Mouse (Mus musculus) MEL (cell line): ENCODE data around the gene Map3k12.

Experiments used
- CTCF ChIP-seq, 3 experiments: IDR thresholded peaks in 2 of 3; conservative IDR thresholded peaks in 1 of 3; 2 replicates each; pipeline ENCODE4 v1.5.1; 2011 to 2012; ENCODE audit warnings: low read length in 3 of 3, low read depth in 2 of 3, mild to moderate bottlenecking in 2 of 3, improper control_type of control experiment in 1 of 3, inconsistent platforms in 1 of 3, mixed read lengths in 1 of 3, moderate library complexity in 1 of 3; ENCODE audit not compliant: control insufficient read depth in 1 of 3, insufficient read depth in 1 of 3, poor library complexity in 1 of 3, severe bottlenecking in 1 of 3
- MYB ChIP-seq: IDR thresholded peaks from 2 replicates; pipeline ENCODE4 v1.6.1; 2011; ENCODE audit warnings: mild to moderate bottlenecking, low read depth, low read length, improper control_type of control experiment
- MYC ChIP-seq: IDR thresholded peaks from 2 replicates; pipeline ENCODE4 v1.6.1; 2011; ENCODE audit warnings: low read depth, mild to moderate bottlenecking, low read length, improper control_type of control experiment, moderate library complexity
- NELFE ChIP-seq: IDR thresholded peaks from 2 replicates; pipeline ENCODE4 v1.6.1; 2011; ENCODE audit warnings: low read depth, low read length, improper control_type of control experiment

DNA sequence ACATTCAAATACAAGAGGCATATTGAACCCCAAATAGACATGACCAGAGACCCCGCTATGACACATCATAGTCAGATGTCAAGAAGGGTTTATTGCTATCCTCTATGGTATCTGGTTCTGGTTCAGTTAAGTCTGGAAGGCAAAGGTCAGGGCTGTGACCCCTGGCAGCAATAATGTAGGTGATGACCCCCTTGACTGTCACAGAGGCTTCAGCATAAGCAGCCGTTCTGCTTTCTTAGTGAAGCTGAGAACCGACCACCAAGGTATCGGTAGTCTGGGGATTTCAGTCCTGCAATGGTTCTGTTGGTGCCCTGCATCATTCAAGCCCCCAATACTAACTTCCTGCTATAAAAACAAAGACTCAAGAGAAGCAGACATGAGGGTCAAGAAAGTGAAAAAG is 14.7 kb upstream of the Map3k12 start:
- TF ChIP-seq MYC = no peak
- no peak for TF ChIP-seq NELFE
- TF ChIP-seq CTCF (IDR thresholded peaks at IDR 0.05 in 2 of 3, conservative IDR thresholded peaks at IDR 0.05 in 1 of 3; ENCODE audit: control insufficient read depth in 1 of 3, insufficient read depth in 1 of 3, low read depth in 2 of 3, low read length in 3 of 3, poor library complexity in 1 of 3, severe bottlenecking in 1 of 3) = no peak
- TF ChIP-seq MYB = no peak
